Mouse (Mus musculus): Measurements from ENCODE around the gene B3gnt6. TPM values are rescaled to one million over a fixed set of nuclear protein-coding genes. Genes with fewer than 3 reads are reported as not detected.
A peak's percentile ranks its signal among the peaks of the same experiment; 100 is the strongest.

B3gnt6 gene
- total and polyA plus RNA-seq, 2 experiments from 2014 or later: 0.19 to 0.63 TPM

DNA sequence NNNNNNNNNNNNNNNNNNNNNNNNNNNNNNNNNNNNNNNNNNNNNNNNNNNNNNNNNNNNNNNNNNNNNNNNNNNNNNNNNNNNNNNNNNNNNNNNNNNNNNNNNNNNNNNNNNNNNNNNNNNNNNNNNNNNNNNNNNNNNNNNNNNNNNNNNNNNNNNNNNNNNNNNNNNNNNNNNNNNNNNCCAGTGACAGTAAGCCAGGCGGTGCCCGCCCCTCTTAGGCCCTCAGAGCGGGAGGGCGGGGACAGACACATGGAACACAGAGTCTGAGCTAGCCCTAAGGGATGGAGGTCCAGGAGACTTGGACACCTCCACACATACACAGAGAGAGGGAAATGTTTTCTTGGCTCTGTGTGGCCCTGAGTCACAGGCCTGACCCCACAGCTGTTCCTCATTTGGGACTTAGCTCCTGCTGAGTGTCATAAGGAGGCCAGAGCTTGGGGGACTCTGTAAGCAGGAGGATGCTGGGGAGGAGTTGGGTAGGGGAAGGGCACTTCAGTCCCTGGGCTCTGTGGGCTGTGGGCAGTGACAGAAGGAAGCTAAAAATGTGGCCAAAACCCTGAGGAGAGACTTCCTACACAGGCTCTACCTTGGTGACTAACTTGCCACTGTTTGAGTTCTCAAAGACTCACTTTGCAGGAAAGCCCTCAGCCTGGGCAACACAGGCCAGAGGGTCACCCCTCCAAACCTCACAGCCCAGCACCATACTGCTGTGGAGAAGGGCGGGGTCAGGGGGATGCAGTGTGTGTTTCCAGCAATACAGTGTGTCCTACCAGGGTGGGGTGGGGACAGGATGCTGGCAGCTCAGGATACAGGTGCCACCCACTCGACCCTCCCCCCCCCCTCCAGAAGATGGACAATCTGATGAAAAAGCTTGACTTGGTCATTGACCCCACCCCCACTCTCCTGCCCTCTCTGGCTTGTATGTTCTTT is 27.9 kb downstream of the B3gnt6 start:
- H3K9ac ChIP-seq: no peak overlapping the region
- WGBS: 77% methylated on average over 6 of the region's 6 CpGs
- H3K4me2 ChIP-seq (ENCODE audit: low read depth): no peak overlapping the region
- H3K36me3 ChIP-seq (ENCODE audit: insufficient read depth): no peaks in the 10 kb centered on the region
- DNase-seq (no peak), ATAC-seq (peak; percentile 36; the same call in 1 of the 2 replicates)
- TF ChIP-seq CTCF (IDR thresholded peaks at IDR 0.05; ENCODE audit: low read depth): no peak
- no peaks in the 10 kb centered on the region for H3K27me3 ChIP-seq (ENCODE audit: insufficient read depth, low read length)
- H3K4me3 ChIP-seq (ENCODE audit: low read depth, low read length): no peak overlapping the region
- no peak overlapping the region for H3K27ac ChIP-seq (ENCODE audit: low read depth, low read length)
- H3K4me1 ChIP-seq (ENCODE audit: insufficient read depth): no peaks in the 10 kb centered on the region
- H3K9me3 ChIP-seq (ENCODE audit: low read length): no peaks in the 10 kb centered on the region

DNA sequence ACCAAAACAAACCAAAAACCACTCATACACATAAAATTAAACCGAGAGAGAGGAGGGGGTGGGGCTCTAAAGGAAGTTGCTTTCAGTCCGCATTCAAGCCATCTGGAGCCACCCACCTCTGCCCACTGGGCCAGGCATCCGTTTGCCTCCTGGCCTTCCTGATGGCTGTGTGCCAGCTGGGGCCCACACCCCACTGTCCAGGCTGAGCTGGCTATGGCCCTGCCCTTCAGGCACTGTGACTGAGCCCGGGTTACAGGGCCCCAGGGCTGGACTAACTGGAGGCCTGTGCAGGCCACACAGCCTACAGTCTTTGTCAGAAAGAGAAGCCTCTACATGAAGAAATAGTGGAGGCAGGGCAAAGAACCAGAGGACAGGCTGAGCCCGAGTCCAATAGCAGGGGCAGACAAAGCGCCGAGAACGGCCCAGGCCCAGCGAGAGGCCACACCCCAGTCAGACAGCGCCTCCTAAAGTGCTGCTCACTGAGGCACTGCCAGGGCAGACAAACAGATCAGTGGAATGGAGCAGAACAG is 34.2 kb downstream of the B3gnt6 start:
- Histone ChIP-seq H3K27ac (ENCODE audit: low read depth, low read length) (no peak overlapping the region), H3K27me3 (ENCODE audit: insufficient read depth, low read length) (no peaks in the 10 kb centered on the region), H3K4me2 (ENCODE audit: low read depth) (no peak overlapping the region), H3K4me1 (ENCODE audit: insufficient read depth) (no peaks in the 10 kb centered on the region), H3K4me3 (ENCODE audit: low read depth, low read length) (no peak overlapping the region), H3K9me3 (ENCODE audit: low read length) (no peaks in the 10 kb centered on the region), H3K9ac (no peak overlapping the region), H3K36me3 (ENCODE audit: insufficient read depth) (peaks cover 13% of the 10 kb centered on the region)
- DNase-seq (no peak), ATAC-seq (no peak)
- no peak for TF ChIP-seq CTCF (IDR thresholded peaks at IDR 0.05; ENCODE audit: low read depth)
- 58% methylated on average over 10 of the region's 10 CpGs for WGBS

DNA sequence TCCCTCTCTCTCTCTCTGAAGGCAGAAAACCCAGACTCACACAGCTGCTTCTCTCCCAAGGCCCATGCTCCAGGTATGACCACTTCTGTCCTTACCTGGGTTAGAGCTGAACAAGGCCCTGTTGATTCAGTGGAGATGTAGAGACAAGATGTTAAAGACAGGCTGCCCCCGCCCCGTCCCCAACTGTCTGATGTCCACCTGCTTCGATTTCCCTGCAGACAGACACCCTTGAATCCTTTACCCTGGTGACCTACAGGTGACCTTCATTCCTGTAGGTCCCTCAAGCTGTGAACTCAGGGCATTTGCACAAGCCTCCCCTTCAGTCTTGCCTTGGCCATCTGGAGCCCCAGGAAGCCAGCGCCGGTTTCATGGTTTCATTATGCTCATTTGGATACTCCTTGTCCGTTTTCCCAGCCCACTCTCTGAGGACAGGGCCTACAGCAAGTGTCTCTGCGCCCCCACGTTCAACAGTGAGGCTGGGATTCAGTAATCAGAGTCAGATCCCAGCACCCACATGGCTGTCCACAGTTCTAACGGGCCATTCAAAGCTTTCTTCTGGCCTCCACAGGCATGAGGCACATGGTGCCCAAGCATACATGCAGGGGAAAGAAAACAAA is 34.8 kb downstream of the B3gnt6 start:
- no peak overlapping the region for H3K9ac ChIP-seq
- H3K4me2 ChIP-seq (ENCODE audit: low read depth): no peak overlapping the region
- no peaks in the 10 kb centered on the region for H3K27me3 ChIP-seq (ENCODE audit: insufficient read depth, low read length)
- H3K36me3 ChIP-seq (ENCODE audit: insufficient read depth): peaks cover 14% of the 10 kb centered on the region
- 82% methylated on average over 9 of the region's 9 CpGs for WGBS
- H3K27ac ChIP-seq (ENCODE audit: low read depth, low read length): no peak overlapping the region
- DNase-seq (no peak), ATAC-seq (no peak)
- no peaks in the 10 kb centered on the region for H3K9me3 ChIP-seq (ENCODE audit: low read length)
- TF ChIP-seq CTCF (IDR thresholded peaks at IDR 0.05; ENCODE audit: low read depth): no peak
- no peak overlapping the region for H3K4me3 ChIP-seq (ENCODE audit: low read depth, low read length)
- H3K4me1 ChIP-seq (ENCODE audit: insufficient read depth): no peaks in the 10 kb centered on the region

DNA sequence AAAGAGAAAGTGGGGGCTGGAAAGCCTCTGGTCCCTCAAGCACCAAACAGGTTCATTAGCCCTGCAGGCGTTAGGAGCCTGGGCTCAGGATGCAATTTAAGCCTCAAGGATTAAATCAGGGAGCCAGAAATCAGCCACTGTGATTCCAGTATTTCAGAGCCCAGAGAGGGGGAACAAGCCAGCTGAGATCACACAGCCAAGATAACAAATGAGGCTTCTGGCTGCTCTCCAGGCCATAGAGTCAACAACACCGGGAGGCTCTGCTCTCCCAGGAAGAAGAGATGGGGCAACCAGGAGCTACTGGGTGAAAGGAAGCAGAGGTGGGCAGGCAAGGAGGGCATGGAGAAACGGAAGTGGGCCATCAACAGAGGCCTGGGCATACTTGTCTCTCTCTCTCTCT is 35.6 kb downstream of the B3gnt6 start:
- DNase-seq (no peak), ATAC-seq (no peak)
- WGBS: 42% methylated on average over 3 of the region's 3 CpGs
- TF ChIP-seq CTCF (IDR thresholded peaks at IDR 0.05; ENCODE audit: low read depth): no peak
- no peaks in the 10 kb centered on the region for H3K4me1 ChIP-seq (ENCODE audit: insufficient read depth)
- H3K4me3 ChIP-seq (ENCODE audit: low read depth, low read length): no peak overlapping the region
- no peaks in the 10 kb centered on the region for H3K9me3 ChIP-seq (ENCODE audit: low read length)
- peaks cover 14% of the 10 kb centered on the region for H3K36me3 ChIP-seq (ENCODE audit: insufficient read depth)
- no peak overlapping the region for H3K27ac ChIP-seq (ENCODE audit: low read depth, low read length)
- H3K9ac ChIP-seq: no peak overlapping the region
- no peaks in the 10 kb centered on the region for H3K27me3 ChIP-seq (ENCODE audit: insufficient read depth, low read length)
- H3K4me2 ChIP-seq (ENCODE audit: low read depth): no peak overlapping the region

DNA sequence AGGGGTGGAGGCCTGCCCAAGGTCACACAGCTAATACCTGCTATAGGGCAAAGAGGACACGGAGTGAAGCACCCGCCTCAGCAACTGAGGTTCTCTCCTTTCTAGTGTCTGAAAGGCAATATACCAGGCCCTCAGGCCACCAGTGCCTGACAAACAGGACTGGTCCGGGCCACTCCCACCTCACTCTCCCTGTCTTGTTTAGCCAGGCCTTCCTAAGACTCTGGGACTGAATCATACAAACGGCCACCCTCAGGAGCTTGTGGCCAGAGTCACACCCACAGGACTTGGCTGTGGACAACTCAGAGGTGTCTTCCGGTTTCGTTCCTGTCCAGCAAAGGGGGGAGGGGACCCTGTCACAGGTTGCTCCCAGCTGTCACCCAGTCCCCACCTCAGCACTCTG is 37.0 kb downstream of the B3gnt6 start:
- no peak overlapping the region for H3K9ac ChIP-seq
- H3K36me3 ChIP-seq (ENCODE audit: insufficient read depth): peaks cover 14% of the 10 kb centered on the region
- no peak for ATAC-seq
- no peak overlapping the region for H3K4me3 ChIP-seq (ENCODE audit: low read depth, low read length)
- H3K9me3 ChIP-seq (ENCODE audit: low read length): no peaks in the 10 kb centered on the region
- no peak overlapping the region for H3K4me2 ChIP-seq (ENCODE audit: low read depth)
- H3K27me3 ChIP-seq (ENCODE audit: insufficient read depth, low read length): no peaks in the 10 kb centered on the region
- no peak overlapping the region for H3K27ac ChIP-seq (ENCODE audit: low read depth, low read length)
- no peak for DNase-seq
- TF ChIP-seq CTCF (IDR thresholded peaks at IDR 0.05; ENCODE audit: low read depth): no peak
- WGBS: 90% methylated on average over 6 of the region's 6 CpGs
- no peaks in the 10 kb centered on the region for H3K4me1 ChIP-seq (ENCODE audit: insufficient read depth)

DNA sequence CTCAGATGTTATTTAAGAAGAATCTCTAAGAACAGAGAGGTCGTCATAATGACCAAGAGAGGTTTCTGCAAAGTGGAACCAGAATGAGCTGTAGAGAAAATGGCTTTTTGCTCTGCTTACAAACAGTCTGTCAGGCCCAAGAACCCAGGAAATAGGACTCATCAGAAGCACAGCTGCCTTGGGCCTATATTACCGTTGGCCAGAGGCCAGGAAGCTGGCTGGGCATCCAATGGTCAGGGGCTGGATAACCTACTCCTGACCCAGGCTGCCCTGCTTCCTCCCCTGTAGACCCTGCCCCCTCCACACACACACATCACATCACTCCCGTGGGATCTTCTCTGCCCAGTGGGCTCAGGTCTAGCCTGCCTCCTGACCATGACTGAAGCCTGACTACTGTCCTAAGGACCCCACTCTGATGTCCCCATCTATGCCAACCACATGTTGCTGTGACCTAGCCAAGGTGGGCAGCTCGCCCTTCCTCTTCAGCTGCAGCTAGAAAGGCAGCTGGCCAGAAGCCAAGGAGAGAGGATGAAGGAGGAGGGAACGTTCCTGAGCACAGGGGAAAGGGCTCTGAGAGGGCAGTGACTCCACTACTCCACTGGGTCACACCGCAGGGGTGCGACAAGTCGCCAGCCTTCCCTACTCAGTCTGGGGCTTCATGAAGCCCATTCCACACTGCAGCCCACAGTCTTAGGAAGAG is 39.1 kb downstream of the B3gnt6 start:
- Histone ChIP-seq H3K4me1 (ENCODE audit: insufficient read depth) (no peaks in the 10 kb centered on the region), H3K4me3 (ENCODE audit: low read depth, low read length) (no peak overlapping the region), H3K36me3 (ENCODE audit: insufficient read depth) (peaks cover 18% of the 10 kb centered on the region), H3K9me3 (ENCODE audit: low read length) (no peaks in the 10 kb centered on the region), H3K4me2 (ENCODE audit: low read depth) (no peak overlapping the region), H3K27me3 (ENCODE audit: insufficient read depth, low read length) (no peaks in the 10 kb centered on the region), H3K27ac (ENCODE audit: low read depth, low read length) (no peak overlapping the region), H3K9ac (no peak overlapping the region)
- no peak for DNase-seq
- TF ChIP-seq CTCF (IDR thresholded peaks at IDR 0.05; ENCODE audit: low read depth): no peak
- no peak for ATAC-seq
- WGBS: 59% methylated on average over 8 of the region's 8 CpGs
